Mouse (Mus musculus) spleen, postnatal 36 days (tissue): ENCODE measurements around the gene Prkce.

Source experiments
- DNase-seq, 2 experiments: peaks; one replicate each; pipeline ENCODE4 v3.0.0; 2022; ENCODE audit warnings: low spot score in 2 of 2, mixed read lengths in 1 of 2

Gene Prkce

DNA sequence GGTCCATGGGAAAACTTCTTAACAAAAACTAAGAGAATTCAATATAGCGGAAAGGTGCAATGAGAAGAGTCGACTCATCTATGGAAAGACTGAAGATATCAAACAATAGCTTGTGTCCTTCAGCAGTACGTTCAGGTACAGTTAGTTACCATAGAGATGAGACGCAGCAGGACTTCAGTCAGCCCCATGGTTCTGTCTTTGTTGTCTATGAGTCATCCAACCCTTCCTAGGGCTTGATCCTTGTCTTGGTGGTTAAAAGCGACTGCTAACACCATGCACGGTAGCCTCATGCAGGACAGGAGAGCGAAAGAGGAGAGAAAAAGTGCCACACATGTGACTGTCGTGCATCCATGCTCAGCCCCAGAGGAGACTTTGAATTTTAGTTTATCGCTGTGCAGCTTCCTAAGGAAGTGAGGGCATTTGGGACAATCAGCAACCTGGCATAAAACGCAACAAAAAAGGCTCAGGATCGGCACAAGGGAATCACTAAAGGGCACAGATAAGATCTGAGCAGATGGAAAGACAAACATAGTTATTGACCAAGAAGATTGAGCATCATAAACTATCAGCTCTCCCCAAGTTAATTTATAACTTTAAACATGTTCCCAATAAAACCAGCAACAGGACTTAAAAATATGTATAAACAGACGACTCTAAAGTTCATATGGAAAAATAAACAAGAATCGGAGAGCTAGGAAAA lies 448.2 kb downstream of the Prkce start:
- no peak for DNase-seq

DNA sequence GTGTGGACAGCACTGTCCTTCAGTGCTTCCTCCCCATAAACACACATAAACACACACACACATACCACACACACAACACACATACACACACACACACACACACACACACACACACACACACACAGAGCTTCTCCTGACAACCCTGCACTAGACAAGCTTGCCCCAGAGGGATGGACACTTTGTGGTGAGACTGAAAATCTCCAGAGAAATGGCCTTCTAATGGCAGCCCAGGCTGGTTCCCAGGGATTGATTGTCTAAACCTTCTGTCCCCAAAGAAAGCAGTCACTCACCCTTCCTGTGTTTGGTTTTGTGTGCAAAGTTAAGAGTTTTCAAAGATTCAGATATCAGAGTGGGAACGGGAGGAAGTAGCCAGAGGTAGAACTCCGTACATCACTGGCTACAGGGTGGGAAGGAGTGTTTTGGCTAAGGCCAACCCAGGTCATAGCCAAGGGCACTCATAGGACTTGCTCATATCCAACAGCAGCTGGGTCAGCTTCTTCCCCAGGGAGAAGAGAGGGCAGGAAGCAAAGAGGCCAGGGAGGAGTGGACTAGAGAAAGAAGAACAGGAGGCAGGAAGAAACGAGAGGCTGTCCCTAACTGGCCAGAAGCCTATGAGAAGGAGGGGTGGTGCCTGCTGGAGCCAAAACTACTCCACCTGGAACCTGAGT lies 450.1 kb downstream of the Prkce start:
- DNase-seq: no peak

DNA sequence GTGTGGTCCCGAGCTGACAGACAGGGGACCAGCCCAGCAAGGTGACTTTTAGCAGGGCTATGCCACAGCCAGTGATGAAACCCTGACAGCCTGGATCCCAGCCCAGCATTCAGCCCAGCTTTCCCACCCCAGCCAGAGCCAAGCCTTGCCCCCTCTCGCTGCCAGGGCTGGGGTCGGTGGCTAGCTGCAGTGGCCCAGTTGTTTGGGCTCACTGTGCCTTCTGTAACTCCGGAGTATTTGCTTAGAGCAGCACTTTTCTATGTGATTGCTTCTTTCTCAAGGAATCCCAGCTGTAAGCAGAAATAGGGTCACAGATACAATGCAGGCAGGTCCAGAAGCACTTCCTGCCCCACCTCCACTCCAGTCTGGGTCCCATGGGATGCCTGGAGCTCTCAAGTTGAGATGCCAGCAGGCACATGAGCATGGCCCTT lies 450.9 kb downstream of the Prkce start:
- no peak for DNase-seq

DNA sequence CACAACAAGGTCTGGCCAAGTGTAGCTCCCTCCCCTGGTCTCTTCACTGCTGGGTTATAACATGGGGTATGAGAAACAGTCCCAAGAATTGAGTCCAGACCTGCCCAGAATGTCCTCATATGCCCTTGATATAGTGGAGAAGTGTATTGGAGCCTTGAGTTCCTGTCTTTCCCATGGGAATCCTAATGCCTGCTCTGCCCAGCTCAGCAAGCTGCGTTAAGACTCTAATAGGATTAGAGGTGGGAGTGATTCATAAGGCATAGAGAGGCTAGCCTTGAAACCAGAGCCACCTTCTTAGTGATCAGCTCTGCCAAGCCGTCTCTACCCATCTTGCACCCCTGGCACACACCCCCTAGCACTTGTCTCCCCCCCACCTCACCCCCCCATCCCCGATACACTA lies 455.3 kb downstream of the Prkce start:
- DNase-seq: no peak

DNA sequence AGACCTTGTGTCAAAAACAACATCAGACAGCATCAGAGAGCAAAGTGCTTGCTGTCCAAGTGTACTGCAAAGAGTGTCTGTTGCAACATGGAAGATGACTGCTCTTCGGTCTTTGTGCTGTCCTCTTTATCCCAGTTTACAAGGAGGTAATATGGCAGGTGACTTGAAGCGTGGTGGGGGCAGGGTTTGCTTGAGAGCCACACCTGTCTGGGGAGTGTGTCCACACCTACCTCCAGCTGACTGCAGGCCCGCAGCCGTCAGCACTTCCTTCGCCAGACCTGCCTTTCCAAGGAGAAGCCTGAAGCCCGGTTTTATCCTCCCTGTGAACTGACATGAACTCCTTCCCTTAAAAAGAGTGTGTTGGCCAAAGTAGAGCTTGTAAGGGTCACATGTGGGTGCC lies 458.9 kb downstream of the Prkce start:
- no peak for DNase-seq

DNA sequence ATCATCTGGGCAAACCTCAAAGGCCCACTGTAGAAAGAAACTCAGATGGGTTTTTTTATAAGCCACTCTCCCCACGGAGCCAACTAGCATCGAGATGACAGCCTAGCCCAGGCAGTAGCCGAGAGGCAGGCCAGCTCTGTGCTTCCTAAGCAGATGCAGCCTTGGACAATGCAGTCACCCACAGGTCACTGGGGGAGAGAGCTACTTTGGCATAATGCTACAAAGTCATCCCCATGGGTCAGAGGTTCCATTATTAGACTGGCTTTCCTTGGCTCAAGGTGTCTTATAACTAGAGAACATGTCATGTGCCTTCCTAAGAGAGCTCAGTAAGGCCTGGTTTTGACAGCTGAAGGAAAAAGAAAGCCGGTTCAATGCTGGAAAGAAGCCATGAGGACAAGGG lies 465.5 kb downstream of the Prkce start:
- no peak for DNase-seq

DNA sequence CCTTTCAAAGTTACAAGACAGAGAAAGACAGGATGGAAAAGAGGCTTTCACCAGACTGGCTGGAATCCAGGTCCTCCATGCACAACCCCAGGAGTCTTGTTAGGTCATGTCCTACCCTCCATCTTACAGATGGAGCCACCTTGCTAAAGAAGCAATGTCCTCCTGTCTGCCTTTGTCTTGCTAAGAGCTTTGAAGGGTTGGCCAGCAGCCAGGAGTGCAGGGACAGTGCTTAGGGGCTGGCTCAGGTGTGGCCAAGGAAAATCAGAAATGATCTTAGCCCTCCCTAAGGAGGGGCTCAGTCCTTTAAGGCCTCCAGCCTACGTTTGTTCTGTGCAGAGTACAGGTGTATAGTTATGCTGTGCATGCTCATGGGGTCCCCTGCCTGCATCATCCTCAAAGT lies 469.7 kb downstream of the Prkce start:
- DNase-seq: no peak

DNA sequence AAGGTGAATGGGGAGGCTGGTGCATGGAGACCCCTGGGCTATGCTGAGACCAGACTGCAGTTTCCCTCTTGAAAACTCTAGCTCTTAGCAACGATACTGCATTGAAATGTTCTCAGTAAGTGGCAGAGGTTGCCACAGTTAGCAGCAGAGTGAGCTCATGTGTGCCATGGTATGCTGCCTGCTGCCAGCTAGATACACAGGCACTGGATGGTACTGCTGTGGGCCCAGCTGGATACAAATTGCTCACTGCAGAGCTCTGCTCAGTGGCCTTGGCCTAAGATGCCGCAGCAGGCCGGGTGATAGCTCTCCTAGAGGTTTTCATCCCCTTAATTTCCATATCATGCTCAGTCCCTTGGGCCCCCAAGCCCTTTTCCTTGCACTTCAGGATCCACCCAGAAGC lies 471.7 kb downstream of the Prkce start:
- no peak for DNase-seq

DNA sequence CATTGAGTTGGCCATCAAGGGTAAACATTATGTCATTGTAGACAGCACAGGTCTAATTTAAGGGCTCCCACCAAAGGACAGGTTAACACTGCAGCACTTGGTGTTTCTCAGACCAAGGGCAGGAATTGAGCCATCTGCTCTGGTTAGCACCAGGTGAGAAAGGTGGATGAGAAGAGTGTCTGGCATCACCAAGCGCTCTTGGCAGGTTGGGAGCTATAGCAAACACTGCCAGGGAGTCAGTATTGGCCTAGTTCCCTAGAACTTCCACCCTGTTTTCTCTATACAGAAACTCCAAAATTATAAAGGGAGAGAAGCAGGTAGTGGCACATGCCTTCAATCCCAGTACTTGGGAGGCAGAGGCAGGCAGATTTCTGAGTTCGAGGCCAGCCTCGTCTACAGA lies 479.6 kb downstream of the Prkce start:
- no peak for DNase-seq

DNA sequence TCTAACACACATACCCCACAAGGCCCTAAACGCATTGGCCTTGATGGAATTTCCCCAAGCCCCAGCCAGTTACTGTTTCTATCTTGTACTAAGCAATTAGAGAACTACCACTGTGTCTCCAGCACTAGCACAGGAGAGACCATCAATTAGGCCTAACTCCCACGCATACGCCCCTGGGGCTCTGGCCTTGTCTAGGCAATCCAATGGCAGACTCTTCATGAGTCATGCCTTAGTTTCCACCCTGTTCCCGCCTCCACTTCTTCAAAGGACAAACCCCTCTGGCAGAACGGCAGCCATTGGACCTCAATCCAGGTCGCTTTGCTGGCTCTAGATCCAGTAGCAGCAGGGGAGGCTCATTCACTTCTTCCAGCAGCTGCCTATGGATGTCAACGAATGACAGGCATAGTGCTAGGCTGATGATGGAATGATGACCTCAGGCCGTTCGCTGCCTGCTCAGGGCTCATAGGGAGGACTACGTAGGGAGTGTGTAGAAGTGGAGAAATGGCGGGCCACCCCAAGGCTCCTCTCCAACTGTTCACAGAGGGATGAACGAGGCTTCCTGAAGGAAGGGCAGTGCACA lies 481.4 kb downstream of the Prkce start:
- DNase-seq: no peak

DNA sequence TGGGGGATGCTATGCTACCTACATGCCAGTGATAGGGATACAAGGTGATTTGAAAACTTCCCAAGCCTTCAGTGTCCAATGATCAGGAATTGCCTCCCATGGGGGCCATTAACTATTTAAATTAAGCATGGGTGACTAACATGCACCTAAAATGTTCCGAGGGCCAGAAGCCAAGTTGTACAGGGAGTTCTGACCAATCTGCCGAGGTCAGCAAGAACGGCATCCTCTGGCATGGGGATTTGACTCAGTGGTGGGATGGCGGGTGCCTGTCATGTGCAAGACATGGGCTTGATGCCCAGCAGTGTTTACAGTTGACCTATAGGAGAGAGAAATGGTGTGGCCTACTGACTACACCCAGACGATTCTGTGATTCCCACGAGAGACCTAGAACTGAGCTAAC lies 482.7 kb downstream of the Prkce start:
- no peak for DNase-seq

DNA sequence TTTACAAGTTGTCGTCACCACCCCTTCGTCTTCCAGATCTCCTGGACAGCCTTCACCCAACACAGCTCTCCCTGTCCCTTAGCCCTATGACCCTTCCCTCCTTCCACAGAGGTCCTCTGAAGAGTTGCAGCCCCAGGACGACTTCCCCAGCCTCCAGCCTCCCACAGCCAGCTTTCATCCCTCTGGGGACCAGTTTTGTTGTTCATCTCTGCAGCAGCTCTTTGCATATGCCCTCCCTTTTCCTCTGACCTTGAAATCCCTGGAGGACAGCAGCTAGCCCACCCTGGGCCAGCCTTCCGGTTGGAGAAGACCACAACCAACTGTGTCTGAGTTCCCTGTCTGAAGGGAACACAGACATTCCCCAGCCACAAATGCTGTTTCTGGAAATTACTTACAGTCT lies 483.5 kb downstream of the Prkce start:
- DNase-seq: no peak

DNA sequence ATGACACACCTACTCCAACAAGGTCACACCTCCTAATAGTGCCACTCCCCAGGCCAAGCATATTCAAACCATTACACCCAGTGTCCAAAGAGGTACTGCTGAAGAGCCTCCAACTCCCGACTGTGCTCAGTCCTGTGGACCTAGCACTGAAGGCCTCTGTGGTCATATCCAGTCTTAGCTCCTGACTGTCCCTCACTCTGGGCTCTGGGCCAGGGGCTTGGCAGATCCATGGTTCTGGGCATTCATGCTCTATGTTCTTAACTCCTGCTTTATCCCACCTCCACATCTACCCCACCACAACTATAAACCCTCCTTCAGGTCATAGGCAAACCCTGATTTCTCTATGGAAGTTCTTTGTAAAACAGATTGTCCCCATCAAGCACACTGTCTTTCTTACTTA lies 485.2 kb downstream of the Prkce start:
- no peak for DNase-seq

DNA sequence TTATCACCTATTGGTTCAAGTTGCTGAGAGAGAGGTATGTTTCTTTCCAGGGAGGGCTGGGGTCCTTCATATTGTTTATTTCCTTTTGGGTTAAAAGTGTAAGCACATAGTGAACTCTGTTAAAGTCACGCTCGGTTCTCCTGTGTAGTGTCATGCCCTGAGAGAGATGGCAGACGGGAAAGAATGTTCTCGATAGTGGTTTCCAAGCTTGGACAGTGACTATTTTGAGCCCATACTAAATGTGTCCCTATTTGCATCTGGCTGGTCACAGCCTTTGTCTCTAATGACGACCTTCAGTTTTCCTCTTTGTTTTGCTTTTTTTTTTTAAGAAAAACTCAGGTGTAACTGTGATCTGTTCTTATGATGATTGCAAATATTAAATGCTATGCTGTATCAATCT lies 488.8 kb downstream of the Prkce start:
- no peak for DNase-seq

DNA sequence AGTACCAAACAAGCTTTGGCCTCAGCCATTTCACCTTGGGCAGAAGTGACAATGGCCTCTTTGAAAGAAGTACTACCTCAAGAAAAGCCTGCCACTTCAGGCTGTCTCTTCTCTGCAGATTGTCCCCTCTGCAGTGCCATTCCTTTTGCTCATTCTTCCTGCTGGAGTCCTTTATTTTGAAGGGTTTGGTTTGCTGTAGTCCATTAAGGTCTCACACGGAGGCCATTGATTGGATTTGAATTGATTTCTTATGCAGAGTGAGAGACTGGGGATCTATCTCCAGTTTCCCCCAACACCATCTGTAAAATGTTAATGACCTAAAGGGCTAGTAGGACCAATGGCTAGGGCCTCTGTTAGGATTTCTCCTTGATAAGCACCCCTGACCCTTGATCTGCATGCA lies 494.7 kb downstream of the Prkce start:
- no peak for DNase-seq

DNA sequence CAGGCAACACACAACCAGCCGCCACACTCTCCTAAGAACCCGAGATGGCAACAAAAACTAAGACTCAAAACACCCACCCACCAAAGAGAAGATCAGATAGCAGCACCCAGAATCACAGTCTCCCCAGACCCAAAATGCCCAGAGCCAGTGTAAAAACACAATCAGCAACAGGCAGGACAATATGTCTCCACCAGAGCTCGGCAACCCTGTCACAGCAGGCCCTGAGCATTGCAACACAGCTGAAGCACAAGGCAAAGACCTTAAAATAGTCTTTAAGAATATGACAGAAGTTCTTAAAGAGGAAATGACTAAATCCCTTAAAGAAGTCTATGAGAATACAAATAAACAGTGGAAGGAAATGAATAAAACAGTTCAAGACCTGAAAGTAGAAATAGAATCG lies 495.9 kb downstream of the Prkce start:
- DNase-seq: no peak

DNA sequence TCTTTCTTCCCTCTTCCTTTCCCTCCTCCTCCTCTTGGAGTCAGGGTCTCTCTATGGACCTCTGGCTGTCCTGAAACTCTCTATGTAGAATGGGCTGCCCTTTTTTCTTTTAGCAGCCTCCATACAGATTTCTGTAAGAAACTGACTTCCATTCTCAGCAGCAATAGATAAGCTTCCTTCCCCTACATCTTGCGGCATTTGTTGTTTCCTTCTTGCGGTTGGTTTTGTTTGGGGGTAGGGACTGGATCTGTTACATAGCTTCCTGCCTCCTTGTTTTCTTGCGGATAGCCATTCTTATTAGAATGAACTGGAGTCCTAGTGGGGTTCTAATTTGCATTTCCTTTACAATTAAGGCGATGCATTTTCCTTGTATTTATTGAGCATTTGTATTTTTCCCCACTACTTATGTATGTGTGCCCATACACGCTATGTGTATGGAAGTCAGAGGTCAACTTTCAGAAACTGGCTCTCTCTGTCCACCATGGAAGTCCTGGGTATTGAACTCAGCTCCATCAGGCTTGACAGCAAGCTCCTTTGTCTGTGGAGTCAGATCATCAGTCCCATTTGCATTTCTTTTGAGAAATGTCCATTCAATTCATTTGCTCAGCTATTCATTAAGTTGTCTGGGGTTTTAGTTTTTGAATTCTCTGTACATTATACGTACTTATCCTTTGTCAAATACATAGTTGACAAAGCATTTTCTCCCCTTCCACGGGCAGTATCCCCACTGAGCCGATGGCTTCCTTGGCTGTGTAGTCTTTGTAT lies 500.4 kb downstream of the Prkce start:
- DNase-seq: no peak

DNA sequence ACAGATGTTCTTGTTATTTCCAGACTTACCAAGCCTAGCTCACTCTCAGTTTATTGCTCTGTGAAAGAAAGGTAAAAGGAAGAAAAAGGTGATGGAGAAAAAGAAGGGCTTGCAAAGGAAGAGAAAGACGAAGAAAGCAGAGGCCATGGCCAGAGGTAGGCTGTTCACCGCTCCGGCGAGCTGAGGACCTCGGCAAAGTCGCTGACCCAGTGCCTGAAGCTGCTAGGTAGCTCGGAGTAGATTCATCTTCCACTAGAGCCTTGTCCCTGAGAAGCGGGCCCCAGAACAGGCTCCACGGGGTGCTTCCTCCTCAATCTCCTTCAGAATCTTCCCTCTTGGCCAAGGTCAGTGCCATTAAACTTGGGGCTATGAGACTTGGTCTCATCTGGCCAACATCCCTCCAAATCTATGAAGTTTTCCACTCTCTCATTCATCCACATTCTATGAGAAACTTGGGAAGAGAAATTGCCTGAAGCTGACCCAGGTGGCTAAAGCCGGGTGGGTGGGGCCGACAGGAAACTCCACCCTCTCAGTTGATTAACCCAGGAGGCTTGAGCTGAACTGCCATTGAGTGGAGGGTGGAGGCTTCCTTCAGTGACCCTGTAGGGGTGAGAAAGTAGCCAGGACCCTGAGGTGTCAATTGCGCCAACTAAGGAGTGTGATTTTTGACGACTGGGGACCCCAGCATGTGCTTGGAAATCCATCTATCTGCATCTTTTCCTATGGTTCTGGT lies 502.2 kb downstream of the Prkce start:
- DNase-seq: no peak

DNA sequence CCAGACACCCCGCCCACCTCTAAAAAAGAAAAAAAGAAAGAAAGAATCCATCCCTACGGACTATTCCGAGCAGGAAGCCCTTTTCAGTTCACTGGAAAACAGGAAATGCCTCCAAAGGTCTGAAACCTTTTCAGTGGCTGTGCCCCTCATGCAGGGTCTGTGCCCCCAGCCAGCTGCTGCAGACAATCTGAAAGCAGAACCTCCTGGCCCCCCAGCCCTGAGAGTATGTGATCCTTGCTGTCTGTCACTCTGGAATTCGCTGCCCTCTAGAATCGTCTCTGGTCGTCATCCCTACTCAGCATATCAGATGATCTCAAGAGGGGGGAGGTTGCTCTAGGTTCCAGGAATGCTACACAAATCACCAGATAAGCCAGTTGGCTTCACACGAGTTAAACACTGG lies 503.1 kb downstream of the Prkce start:
- no peak for DNase-seq

DNA sequence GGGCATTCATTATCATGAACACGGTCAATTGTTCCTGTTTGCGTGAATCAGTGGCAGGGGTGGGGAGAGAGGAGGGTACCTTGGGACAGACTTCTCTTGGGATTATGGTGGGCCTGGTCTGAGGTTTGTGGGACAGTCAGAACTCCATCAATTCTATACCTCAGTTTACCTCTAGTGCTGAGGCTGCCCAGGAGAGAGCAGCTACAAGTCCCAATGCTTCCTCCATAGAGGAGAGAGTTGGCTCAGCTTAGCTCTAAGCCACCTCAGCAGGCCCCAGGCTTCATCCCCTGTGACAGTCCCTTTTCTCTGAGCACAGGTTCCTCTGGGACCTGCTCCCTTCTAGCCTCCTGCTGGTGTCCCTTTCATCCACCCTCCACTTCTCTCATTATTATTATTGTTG lies 507.4 kb downstream of the Prkce start:
- no peak for DNase-seq

DNA sequence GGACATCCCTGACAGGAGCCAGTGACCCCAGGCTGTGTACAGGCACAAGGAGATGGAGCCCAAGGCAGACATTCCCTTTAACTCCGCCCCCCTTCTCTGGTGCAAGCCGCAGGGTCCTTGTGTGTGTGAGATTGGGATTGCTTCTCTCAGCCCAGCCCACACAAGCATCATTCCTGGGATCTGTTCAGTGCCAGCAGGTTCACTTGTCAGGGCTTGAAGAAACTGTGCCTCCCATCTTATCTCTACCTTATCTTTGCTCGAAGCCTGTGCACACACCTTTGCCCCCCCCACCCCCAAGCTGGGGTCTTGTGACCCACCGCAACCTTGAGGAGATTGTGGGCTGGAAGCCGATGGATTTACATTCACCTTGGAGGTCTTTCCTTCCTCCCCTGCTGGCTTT lies 508.8 kb downstream of the Prkce start:
- no peak for DNase-seq

DNA sequence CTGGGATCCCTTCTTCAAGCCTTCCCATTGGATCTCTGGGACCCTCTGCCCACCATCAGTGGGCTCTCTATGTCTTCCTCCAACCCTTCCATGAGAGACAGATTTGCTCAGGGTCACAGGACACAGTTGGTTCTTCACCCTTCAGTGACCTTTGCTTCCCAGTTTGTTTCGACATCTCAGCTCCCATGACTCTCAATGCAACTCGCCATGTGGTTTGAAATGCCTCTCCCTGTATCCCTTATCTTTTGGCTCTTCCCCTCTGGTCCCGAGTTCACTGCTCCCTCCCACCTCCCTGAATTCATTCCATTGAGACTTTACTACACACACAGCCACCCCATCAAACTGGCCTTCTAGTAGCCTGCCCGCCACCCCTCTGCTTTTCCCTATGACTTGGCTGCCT lies 509.3 kb downstream of the Prkce start:
- no peak for DNase-seq
